Mouse (Mus musculus) kidney, embryonic 14.5 days (tissue): ENCODE measurements around the gene Scrt2. TPM values are rescaled to one million over a fixed set of nuclear protein-coding genes. Genes with fewer than 3 reads are reported as not detected.
A peak's percentile ranks its signal among the peaks of the same experiment; 100 is the strongest.

ENCODE experiments used
- ATAC-seq: fragments of 200-750 bp; cut with Nextera tagmentation; 2 replicates; pipeline ENCODE4 v1.8.0; 2017; ENCODE audit warnings: moderate number of reproducible peaks, mild to moderate bottlenecking, moderate TSS enrichment, moderate library complexity; ENCODE audit not compliant: low FRiP score, low TSS enrichment
- H3K27ac ChIP-seq: fragments of 300-500 bp; sonication (generic); 2 replicates; pipeline ENCODE4 v1.5.1; 2014; ENCODE audit warnings: low read depth, mild to moderate bottlenecking, low read length, moderate library complexity, mixed read lengths
- H3K27me3 ChIP-seq: fragments of 300-500 bp; sonication (generic); 2 replicates; pipeline ENCODE4 v1.6.1; 2014; ENCODE audit warnings: mild to moderate bottlenecking, low read length; ENCODE audit not compliant: control insufficient read depth, insufficient read depth
- H3K36me3 ChIP-seq: fragments of 300-500 bp; sonication (generic); 2 replicates; pipeline ENCODE4 v1.6.1; 2014; ENCODE audit warnings: low read length, mixed read lengths; ENCODE audit not compliant: control insufficient read depth, insufficient read depth
- H3K4me1 ChIP-seq: fragments of 300-500 bp; sonication (generic); 2 replicates; pipeline ENCODE4 v1.6.1; 2014; ENCODE audit warnings: low read length, mixed read lengths; ENCODE audit not compliant: control insufficient read depth, insufficient read depth
- H3K4me2 ChIP-seq: fragments of 300-500 bp; sonication (generic); replicated peaks from 2 replicates; pipeline ENCODE4 v1.6.1; 2014; ENCODE audit warnings: low read depth, mild to moderate bottlenecking, low read length
- H3K4me3 ChIP-seq: fragments of 300-500 bp; sonication (generic); 2 replicates; pipeline ENCODE4 v1.5.1; 2014; ENCODE audit warnings: mild to moderate bottlenecking, low read length
- H3K9ac ChIP-seq: fragments of 300-500 bp; sonication (generic); 2 replicates; pipeline ENCODE4 v1.6.1; 2014; ENCODE audit warnings: low read depth, mild to moderate bottlenecking, low read length, moderate library complexity
- H3K9me3 ChIP-seq: fragments of 300-500 bp; sonication (generic); 2 replicates; pipeline ENCODE4 v1.6.1; 2016; ENCODE audit warnings: low read length; ENCODE audit not compliant: control insufficient read depth
- WGBS: fragments of 180-500 bp; shearing (Covaris S2); extraction: QIAGEN DNeasy Blood & Tissue Kit; methylation state at CpG from one replicate; pipeline ENCODE4 v1.1.7; 2014; 5-methylcytosine and 5-hydroxymethylcytosine counted together
- polyA plus RNA-seq: library from polyadenylated mRNA; unstranded; fragments of >200 nt; fragmentation: Nextera tagmentation; extraction: Ambion mirVana; gene quantifications from 2 replicates; pipeline ENCODE4 v1.2.1, GENCODE M21; 2014

The Scrt2 gene
- not detected in 2 replicates for polyA plus RNA-seq

DNA sequence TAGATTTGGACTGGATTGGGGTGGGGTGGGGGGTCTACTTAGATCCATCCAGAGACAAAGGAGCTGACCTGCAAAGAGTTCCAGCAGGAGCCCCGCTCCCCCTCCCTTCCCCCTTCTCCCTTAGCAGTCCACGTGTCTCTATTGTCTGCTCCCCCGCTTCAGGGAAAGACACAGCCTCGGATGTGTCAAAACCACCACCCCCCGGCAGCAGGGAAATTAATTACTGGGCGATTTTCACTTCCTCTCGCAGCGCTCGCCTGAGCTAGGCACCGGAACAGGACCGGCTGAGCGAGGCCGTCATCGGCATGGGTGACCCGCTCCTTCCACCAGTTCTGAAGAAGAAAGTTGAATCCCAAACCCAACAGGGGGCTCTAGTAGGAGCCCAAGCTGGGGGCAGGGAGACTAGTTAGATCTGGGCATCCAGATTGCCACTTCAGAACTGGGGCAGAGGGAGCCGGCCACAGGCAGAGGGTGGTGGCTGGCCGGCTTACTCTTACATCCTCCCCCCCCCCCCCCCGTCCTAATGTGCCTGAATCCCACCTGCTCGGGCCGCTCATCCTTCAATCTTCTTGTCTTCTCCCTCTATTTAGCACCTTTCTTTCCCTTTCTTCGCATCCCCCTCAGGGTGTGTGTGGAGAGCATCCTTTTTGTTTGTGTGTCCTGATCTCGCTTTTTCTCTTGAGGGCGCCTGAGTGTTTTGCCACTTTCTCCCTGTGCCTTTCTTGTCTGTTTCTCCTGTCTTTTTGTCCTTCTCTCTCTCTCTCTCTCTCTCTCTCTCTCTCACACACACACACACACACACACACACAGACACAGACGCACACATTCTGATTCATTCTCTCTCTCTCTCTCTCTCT is at the start of gene Scrt2:
Gene Scrt2, plus strand, starts transcription at position 845 of the 857 bp plus-strand sequence.
- Histone ChIP-seq H3K9me3 (no peaks in the 10 kb centered on the region), H3K4me2 (peak within 1 kb of the TSS; percentile 58), H3K9ac (peak within 1 kb of the TSS; percentile 4; the same call in 1 of the 2 replicates), H3K4me3 (peak within 1 kb of the TSS; percentile 30), H3K27me3 (peaks cover 66% of the 10 kb centered on the region), H3K4me1 (peaks cover 12% of the 10 kb centered on the region; the same call in 1 of the 2 replicates), H3K27ac (no peak within 1 kb of the TSS), H3K36me3 (no peaks in the 10 kb centered on the region)
- peak; percentile 22; the same call in 1 of the 2 replicates for ATAC-seq
- under 1% methylated on average over 24 of the region's 24 CpGs for WGBS

DNA sequence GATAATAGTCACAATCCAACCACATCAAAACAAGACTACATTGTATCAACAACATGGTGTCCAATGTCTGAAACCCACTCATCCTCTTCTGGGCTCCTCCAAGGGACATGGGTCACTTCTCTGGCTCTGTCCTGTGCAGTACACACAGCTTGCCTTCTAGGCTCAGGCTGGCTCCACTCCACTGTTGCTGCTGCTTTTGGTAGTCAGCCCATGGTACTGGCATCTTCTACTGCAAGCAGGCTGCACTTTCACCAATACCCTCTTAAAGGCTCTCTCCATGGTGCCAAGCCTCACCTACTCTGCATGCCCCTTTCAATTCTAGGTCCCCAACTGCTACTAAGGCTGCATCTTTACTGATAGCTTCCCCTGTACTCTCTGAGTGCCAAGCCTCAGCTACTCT is 41.2 kb upstream of the Scrt2 start:
- Histone ChIP-seq H3K9ac (no peak overlapping the region), H3K4me2 (no peak overlapping the region), H3K27me3 (peaks cover 3% of the 10 kb centered on the region; the same call in 1 of the 2 replicates), H3K4me3 (no peak overlapping the region), H3K36me3 (no peaks in the 10 kb centered on the region), H3K4me1 (no peaks in the 10 kb centered on the region), H3K27ac (no peak overlapping the region), H3K9me3 (peaks cover 4% of the 10 kb centered on the region)
- no peak for ATAC-seq

DNA sequence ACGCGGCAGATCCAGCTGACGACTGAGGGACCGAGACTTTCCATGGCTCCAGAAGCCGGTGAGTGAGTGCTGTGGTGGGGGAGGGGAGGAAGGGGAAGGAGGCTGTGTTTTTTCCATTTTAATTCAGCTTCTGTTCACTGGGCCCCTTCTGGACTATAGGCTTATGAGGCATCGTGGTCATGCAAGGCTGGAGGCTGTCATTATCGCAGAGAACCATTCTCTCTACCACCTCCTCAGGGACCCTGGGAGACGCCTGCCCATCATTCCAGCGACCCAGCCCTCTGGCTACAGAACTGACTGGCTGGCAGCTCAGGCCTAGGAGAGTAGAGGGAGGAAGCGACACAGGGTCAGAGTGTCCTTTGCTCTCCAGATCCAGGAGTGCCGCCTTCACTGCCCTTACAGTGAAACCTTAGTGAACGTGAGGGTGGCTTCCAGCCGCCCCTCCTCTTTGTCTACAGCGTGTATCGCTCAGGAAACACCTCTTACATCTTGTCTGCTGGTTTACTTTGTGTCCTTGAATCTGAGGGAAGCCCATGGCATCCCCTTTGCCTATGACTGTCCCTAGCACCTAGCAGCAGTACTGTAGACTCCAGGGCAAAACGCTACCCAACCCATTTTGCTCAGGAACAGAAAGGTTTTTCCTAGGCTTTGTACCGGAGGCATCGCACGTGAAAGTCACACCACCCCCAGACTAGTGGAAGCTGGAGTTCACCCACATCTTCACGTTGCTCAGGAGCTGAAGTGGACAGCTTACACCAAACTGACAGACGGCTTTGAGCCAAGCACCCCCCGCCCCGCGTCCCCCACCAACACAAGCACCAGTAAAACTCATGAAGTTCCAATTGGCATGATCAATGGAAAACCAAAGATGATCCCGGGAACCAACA is 34.0 kb upstream of the Scrt2 start:
- Histone ChIP-seq H3K27me3 (peaks cover 52% of the 10 kb centered on the region), H3K4me1 (peaks cover 22% of the 10 kb centered on the region; the same call in 1 of the 2 replicates), H3K4me3 (no peak overlapping the region), H3K27ac (no peak overlapping the region), H3K36me3 (no peaks in the 10 kb centered on the region), H3K9me3 (no peaks in the 10 kb centered on the region), H3K4me2 (no peak overlapping the region), H3K9ac (no peak overlapping the region)
- ATAC-seq: no peak
- WGBS: 2% methylated on average over 25 of the region's 25 CpGs

DNA sequence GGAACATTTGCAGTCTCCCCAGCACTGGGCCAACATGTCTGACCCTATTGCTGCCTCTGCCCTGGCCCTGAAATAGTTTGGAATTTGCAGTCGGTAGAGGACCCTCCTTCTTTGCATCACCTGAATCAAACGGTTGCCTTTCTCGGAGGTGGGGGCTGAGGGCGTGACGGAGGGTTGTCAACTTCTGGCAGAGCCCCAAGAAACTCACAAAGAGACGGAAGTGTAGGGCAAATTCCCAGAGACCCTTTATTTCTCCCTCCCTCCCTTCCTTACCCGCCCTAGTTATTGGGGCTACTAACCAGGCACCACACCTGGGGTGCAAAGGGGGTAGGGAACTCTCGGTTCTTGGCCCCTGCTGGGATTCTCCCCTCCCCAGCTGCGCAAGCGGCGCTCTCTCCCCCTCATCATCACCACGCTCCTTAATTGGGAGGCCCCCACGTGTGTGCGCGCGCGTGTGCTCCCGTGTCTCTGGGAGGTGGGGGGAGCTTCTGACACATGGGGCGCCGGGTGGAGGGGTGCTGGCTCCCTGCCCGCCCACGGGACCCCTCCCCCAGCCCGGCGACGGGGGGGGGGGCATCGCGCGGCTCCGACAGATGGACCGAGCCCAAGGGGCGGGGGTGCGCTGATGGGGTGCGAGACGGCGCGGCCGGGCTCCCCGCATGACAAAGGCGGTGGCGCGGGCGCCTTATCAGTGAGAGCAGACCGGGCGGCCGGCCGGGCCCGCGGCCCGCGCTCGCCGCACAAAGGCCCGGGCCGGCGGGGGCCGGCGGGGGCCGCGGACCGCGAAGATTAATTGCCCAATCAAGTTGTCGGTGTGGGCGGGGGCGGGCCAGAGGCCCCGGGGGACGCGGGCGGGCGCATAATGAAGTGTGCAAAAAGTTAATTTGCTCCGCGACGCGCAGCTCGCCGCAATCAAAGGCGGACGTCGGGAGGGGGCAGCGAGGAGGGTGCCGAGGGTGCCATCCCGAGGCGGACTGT is 33.0 kb upstream of the Scrt2 start:
- Histone ChIP-seq H3K27me3 (peaks cover 57% of the 10 kb centered on the region), H3K4me1 (peaks cover 22% of the 10 kb centered on the region; the same call in 1 of the 2 replicates), H3K9ac (peak overlapping the region; percentile 55), H3K9me3 (no peaks in the 10 kb centered on the region), H3K4me3 (peak overlapping the region; percentile 48), H3K27ac (no peak overlapping the region), H3K36me3 (no peaks in the 10 kb centered on the region), H3K4me2 (peak overlapping the region; percentile 99)
- under 1% methylated on average over 70 of the region's 82 CpGs for WGBS
- peak; percentile 53; the same call in 1 of the 2 replicates for ATAC-seq

DNA sequence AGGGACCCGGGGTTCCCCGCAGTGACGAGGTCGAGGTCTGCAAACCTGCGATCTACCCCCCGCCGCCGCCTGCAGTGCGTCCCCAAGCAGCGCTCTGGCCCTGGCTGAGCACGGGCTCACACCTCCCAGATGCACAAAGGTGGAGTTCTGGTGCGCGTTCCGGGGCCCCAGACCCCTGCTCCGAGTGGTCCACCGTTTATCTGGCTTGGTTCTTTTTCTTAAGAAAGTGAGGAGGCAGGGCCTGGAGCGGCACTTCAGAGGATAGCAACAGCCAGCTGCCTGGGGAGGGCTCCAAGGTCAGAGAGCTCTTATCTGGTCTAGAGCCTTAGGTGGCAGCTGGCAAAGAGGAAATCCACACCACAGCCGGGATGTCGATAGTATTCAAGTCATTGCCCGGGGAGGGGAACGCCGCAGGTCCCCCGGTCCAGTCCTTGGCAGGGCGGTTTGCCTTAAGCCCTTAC is 32.3 kb upstream of the Scrt2 start:
- ATAC-seq: peak; percentile 49; the same call in 1 of the 2 replicates
- H3K9me3 ChIP-seq: no peaks in the 10 kb centered on the region
- peak overlapping the region; percentile 48 for H3K4me3 ChIP-seq
- peaks cover 22% of the 10 kb centered on the region; the same call in 1 of the 2 replicates for H3K4me1 ChIP-seq
- no peaks in the 10 kb centered on the region for H3K36me3 ChIP-seq
- H3K4me2 ChIP-seq: peak overlapping the region; percentile 99
- peaks cover 60% of the 10 kb centered on the region for H3K27me3 ChIP-seq
- no peak overlapping the region for H3K27ac ChIP-seq
- under 1% methylated on average over 24 of the region's 24 CpGs for WGBS
- H3K9ac ChIP-seq: peak overlapping the region; percentile 55

DNA sequence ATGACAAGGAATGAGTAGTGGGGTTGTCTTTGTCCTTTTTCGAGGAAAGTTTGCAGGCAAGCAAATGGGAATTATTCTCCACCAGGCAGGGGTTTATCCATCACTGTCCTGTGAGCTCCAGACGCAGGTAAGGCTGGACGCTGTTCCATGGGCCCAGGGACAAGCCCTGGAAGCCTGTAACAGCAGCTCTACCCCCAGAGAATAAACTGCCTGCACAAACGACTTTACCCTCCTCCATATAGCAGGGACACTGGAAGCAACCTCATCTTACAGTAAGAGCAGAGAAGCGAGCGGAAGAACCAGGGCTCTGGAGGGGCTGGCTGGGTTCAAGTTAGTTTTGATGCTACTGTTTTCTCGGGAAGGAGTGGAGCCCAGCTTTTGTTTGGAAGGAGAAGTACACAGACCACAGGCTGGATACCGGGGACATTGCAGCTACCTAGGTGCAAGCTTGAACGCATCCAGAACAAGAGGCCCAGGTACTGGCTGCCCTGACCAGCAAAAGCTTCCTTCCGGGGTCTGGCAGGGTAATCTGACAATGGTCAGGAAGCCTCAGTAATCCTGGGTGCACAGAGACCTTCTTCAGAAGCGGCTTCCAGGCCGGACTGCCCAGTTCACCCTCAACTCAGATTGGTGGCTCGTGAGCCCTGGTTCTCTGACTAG is 31.6 kb upstream of the Scrt2 start:
- H3K4me3 ChIP-seq: peak overlapping the region; percentile 48
- H3K9me3 ChIP-seq: no peaks in the 10 kb centered on the region
- WGBS: 5% methylated on average over 13 of the region's 13 CpGs
- no peak overlapping the region for H3K27ac ChIP-seq
- peak overlapping the region; percentile 99 for H3K4me2 ChIP-seq
- H3K27me3 ChIP-seq: peaks cover 60% of the 10 kb centered on the region
- peaks cover 22% of the 10 kb centered on the region; the same call in 1 of the 2 replicates for H3K4me1 ChIP-seq
- no peak overlapping the region for H3K9ac ChIP-seq
- no peaks in the 10 kb centered on the region for H3K36me3 ChIP-seq
- ATAC-seq: no peak

DNA sequence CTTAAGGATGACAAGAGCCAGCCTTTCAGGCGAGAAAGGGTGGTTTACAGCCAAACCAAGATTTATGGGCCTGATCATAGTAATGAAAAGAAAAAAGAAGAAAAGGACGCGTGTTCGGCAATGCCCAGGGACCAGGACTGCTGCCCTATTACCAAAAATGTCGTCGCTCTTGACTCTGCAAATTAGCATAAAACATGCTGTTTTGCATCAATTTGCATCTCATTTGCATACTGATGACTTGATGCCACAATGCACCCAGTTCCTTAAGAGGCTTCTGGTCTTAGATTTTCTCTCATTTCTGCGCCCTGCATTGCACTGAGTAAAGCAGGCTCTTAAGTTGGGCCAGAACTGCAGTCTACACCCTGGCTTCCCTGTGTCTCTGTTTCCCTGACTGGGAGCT is 31.0 kb upstream of the Scrt2 start:
- no peak for ATAC-seq
- no peak overlapping the region for H3K4me2 ChIP-seq
- peaks cover 22% of the 10 kb centered on the region; the same call in 1 of the 2 replicates for H3K4me1 ChIP-seq
- H3K27me3 ChIP-seq: peaks cover 60% of the 10 kb centered on the region
- H3K9me3 ChIP-seq: no peaks in the 10 kb centered on the region
- no peak overlapping the region for H3K4me3 ChIP-seq
- H3K27ac ChIP-seq: no peak overlapping the region
- H3K36me3 ChIP-seq: no peaks in the 10 kb centered on the region
- 4% methylated on average over 7 of the region's 7 CpGs for whole genome bisulfite sequencing
- H3K9ac ChIP-seq: no peak overlapping the region
